ENCODE assay signal across 9 mouse cellular contexts in genomic region chr2:63183563-63184545, GRCm38 (mm10). TPM values are rescaled to one million over a fixed set of nuclear protein-coding genes. Genes with fewer than 3 reads are reported as not detected.
DNase-seq lines count a peak whose midpoint lies in the region; ATAC-seq and TF ChIP-seq lines count a peak whose summit lies in the region.
"Had no signal": no experiment of that assay in that cellular context is flagged by ENCODE, and none has a peak within 500 bp of the region (broad histone marks: within the 10 kb centered on the region; RNA-seq: fewer than 3 reads in every experiment).

TSS of gene Kcnh7 (minus strand) at chr2:63184287.

- no peak for TF ChIP-seq POLR2A in lung, adult 2 months (IDR thresholded peaks at IDR 0.05; ENCODE audit: borderline replicate concordance, extremely low read depth, low read depth, low read length)

- no peaks in the 10 kb centered on the region for H3K27me3 ChIP-seq in forebrain, embryonic 13.5 days
- 0 out of 2 replicates have a peak, but pooled peaks cover 7% of the 10 kb centered on the region for H3K27me3 ChIP-seq in midbrain, embryonic 12.5 days

- peak within 1 kb of the TSS; percentile 74 for H3K4me2 ChIP-seq in forebrain, embryonic 13.5 days
- peak within 1 kb of the TSS; percentile 90 for H3K4me2 ChIP-seq in midbrain, embryonic 12.5 days (replicated peaks)

- WGBS in forebrain, embryonic 13.5 days = under 1% methylated on average over 43 of the region's 49 CpGs
- WGBS in midbrain, embryonic 12.5 days = 1% methylated on average over 45 of the region's 49 CpGs
- WGBS in lung, adult 2 months = 3% methylated on average over 48 of the region's 49 CpGs

- peak within 1 kb of the TSS; percentile 69 for H3K27ac ChIP-seq in forebrain, embryonic 13.5 days
- peak within 1 kb of the TSS; percentile 61 for H3K27ac ChIP-seq in midbrain, embryonic 12.5 days (replicated peaks)

- TF ChIP-seq CTCF in lung, adult 2 months (IDR thresholded peaks at IDR 0.05; ENCODE audit: insufficient read depth, low read length) = no peak

- peak; percentile 1 for DNase-seq in cerebellum, adult 11 months
- DNase-seq in cerebellum, adult 11-12 months = no peak
- DNase-seq in Muller cell, postnatal 12 days (ENCODE audit: inconsistent ontology term) = peak; percentile 12
- DNase-seq in layer of hippocampus, postnatal 10 days (ENCODE audit: low spot score in 2 of 2) = peak; percentile 52 to 59
- DNase-seq in yolk sac, embryonic 10.5 days (ENCODE audit: low spot score) = peak; percentile 3
- no peak for DNase-seq in lung, adult 2 months

- ATAC-seq in forebrain, embryonic 13.5 days = peak; percentile 82
- peak; percentile 81 for ATAC-seq in midbrain, embryonic 12.5 days (ENCODE audit: low FRiP score, low read depth)

- peak within 1 kb of the TSS; percentile 68 for H3K9ac ChIP-seq in forebrain, embryonic 13.5 days
- H3K9ac ChIP-seq in midbrain, embryonic 12.5 days (replicated peaks) = peak within 1 kb of the TSS; percentile 66

- H3K4me3 ChIP-seq in forebrain, embryonic 13.5 days = peak within 1 kb of the TSS; percentile 63
- peak within 1 kb of the TSS; percentile 58 for H3K4me3 ChIP-seq in midbrain, embryonic 12.5 days
- no peak within 1 kb of the TSS for H3K4me3 ChIP-seq in lung, adult 2 months (replicated peaks; ENCODE audit: extremely low read depth, low read depth, low read length)

- H3K9me3 ChIP-seq in forebrain, embryonic 13.5 days (replicated peaks) = no peaks in the 10 kb centered on the region
- H3K9me3 ChIP-seq in midbrain, embryonic 12.5 days = no peaks in the 10 kb centered on the region

- peaks cover 7% of the 10 kb centered on the region; the same call in 1 of the 2 replicates for H3K4me1 ChIP-seq in forebrain, embryonic 13.5 days
- H3K4me1 ChIP-seq in midbrain, embryonic 12.5 days = peaks cover 14% of the 10 kb centered on the region; the same call in 1 of the 2 replicates
- no peaks in the 10 kb centered on the region for H3K4me1 ChIP-seq in lung, adult 2 months (ENCODE audit: control insufficient read depth, insufficient read depth, low read length)

- H3K36me3 ChIP-seq in forebrain, embryonic 13.5 days (ENCODE audit: poor library complexity, severe bottlenecking) = no peaks in the 10 kb centered on the region
- H3K36me3 ChIP-seq in midbrain, embryonic 12.5 days = no peaks in the 10 kb centered on the region

RNA-seq across cellular contexts. Expression of gene Kcnh7, which starts in this region (rescaled TPM):
- 9.5 and 9.8 TPM in 2 replicates for polyA plus RNA-seq in forebrain, embryonic 13.5 days (2015; fragmentation: Nextera tagmentation; extraction: Ambion mirVana)
- total RNA-seq in layer of hippocampus, postnatal 10 days (2021) = 10 to 100 TPM; 31.4 to 41.1 TPM
- polyA plus RNA-seq in midbrain, embryonic 12.5 days (2016; fragmentation: Nextera tagmentation; extraction: Ambion mirVana) = 2.8 and 3.1 TPM in 2 replicates
- polyA plus RNA-seq in lung, adult 2 months (2012; rRNA removed) = not detected in 2 replicates
- polyA plus RNA-seq: C2C12 had no signal

Comparison
In these comparisons a context has a peak if more than half of its experiments do, and no peak if none do; other contexts are left out.
1. DNase-seq: peak in cerebellum, adult 11 months (single experiment), Muller cell, postnatal 12 days (single experiment), layer of hippocampus, postnatal 10 days (2 of 2) and yolk sac, embryonic 10.5 days (single experiment); none in cerebellum, adult 11-12 months (single experiment) and lung, adult 2 months (single experiment).